Mouse (Mus musculus) heart, postnatal 36 days (tissue): ENCODE results near the gene Zfpl1. TPM values are rescaled to one million over a fixed set of nuclear protein-coding genes. Genes with fewer than 3 reads are reported as not detected.

Experiments used
- DNase-seq, 2 experiments: peaks; one replicate each; pipeline ENCODE4 v3.0.0; 2021 to 2022
- intact Hi-C: fragments of 180-260 bp; cut with DNase I; formaldehyde crosslinking; loops from one replicate; pipeline ENCODE4 v1.15.1; 2025
- microRNA-seq, 2 experiments: library from miRNA; unstranded; fragments of <30 nt; microRNA quantifications; one replicate each; pipeline ENCODE4 v1.2.0; 2021; ENCODE audit warnings: borderline number of aligned reads in 2 of 2
- total RNA-seq, 2 experiments: library from RNA; stranded (reverse); gene quantifications; 2 replicates each; pipeline ENCODE4 v1.2.3; 2021

Zfpl1 gene
- total RNA-seq, 2 experiments from 2014 or later, result 17.0 to 17.9 TPM

DNA sequence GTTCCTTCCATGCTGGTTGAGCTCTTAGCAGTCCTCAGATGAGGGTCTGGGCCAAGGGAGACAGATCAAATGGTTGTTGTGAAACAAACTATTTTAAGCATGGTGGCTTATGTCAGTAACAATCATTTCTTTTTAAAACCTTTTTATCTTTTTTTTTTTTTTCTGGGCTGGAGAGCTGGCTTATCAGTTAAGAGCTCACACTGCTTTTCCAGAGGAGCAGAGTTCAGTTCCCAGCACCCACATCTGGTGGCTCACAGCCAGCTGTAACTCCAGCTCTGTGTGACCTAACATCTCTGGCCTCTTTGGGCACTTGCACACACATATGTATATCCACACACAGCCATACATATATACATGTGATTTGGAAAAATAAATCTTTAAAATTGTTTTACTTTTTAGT, 47.1 kb downstream of the Zfpl1 start:
- DNase-seq, result no peak
- intact Hi-C loops, result no loop called here

DNA sequence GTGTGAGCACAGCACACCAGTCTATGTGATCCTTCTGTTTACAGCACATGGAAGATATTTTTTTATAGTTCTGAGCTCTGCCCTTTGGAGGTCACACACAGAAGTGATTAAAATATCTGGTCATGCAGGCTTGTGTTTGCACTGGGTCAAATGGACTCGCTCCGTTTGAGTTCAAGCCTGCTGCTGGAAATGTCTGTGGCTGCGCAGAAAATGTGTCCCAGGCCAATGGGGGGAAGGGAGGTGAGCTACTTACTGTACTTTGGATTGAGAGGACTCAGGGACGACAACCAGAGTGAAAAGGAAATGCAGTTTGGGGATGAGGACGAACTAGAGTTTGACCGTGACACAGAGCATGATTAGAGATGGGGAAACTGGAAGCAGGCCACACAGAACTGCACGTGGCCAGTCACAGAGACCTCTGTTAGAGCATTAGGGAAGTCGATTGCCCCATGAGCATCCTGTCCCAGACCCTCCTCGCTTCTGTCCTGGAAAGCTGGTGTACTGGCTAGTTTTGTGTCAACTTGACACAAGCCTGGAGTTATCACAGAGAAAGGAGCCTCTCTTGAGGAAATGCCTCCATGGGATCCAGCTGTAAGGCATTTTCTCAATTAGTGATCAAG, 48.7 kb downstream of the Zfpl1 start:
- no peak for DNase-seq
- intact Hi-C loops, result no loop called here

Small RNA genes lying within 50 kb of the gene (microRNA-seq; reads per million reads assigned to microRNA genes)
- gene Mir6988, result 0 reads per million in 2 experiments

Other genes with a start within 250 kb of the Zfpl1 start
- 10 to 100 TPM; 11.4 to 11.7 TPM for gene Frmd8, start 209.7 kb downstream of the Zfpl1 start, total RNA-seq
- gene Slc25a45, start 207.1 kb downstream of the Zfpl1 start, total RNA-seq, result 1 to 10 TPM; 3.4 to 4.2 TPM
- under 1 TPM; 0.57 to 0.64 TPM for gene Tigd3, start 190.8 kb downstream of the Zfpl1 start, total RNA-seq
- gene Dpf2, start 171.9 kb downstream of the Zfpl1 start, total RNA-seq, result 10 to 100 TPM; 75.8 to 96.2 TPM
- gene Cdc42ep2, start 160.1 kb downstream of the Zfpl1 start, total RNA-seq, result 1 to 10 TPM; 9.3 to 9.5 TPM
- gene Pola2, start 120.8 kb downstream of the Zfpl1 start, total RNA-seq, result 10 to 100 TPM; 10.6 to 10.9 TPM
- not detected for gene Slc22a20, start 98.8 kb downstream of the Zfpl1 start, total RNA-seq
- 10 to 100 TPM; 34.7 to 35.2 TPM for gene Capn1, start 69.1 kb downstream of the Zfpl1 start, total RNA-seq
- 10 to 100 TPM; 19.4 to 26.4 TPM for gene Syvn1, start 38.4 kb downstream of the Zfpl1 start, total RNA-seq
- 10 to 100 TPM; 36.2 to 39.7 TPM for gene Mrpl49, start 27.2 kb downstream of the Zfpl1 start, total RNA-seq
- 100 to 1,000 TPM; 556 to 559 TPM for gene Fau, start 27.1 kb downstream of the Zfpl1 start, total RNA-seq
- 10 to 100 TPM; 11.3 to 11.5 TPM for gene Znhit2, start 23.8 kb downstream of the Zfpl1 start, total RNA-seq
- 1 to 10 TPM; 3.0 to 3.7 TPM for gene Tm7sf2, start 16.6 kb downstream of the Zfpl1 start, total RNA-seq
- gene Vps51, start 7.7 kb downstream of the Zfpl1 start, total RNA-seq, result 10 to 100 TPM; 23.9 to 25.0 TPM
- not detected for gene Tmem262, start 4.9 kb downstream of the Zfpl1 start, total RNA-seq
- gene Gm28374, start 2.7 kb downstream of the Zfpl1 start, total RNA-seq, result not detected
- under 1 TPM; 0.19 TPM for gene Cdca5, start within 50 bp of the Zfpl1 start, total RNA-seq
- gene AC131692.1, start 9.5 kb upstream of the Zfpl1 start, total RNA-seq, result not detected
- not detected for gene Naaladl1, start 20.8 kb upstream of the Zfpl1 start, total RNA-seq
- 1 to 10 TPM; 8.5 to 8.8 TPM for gene Sac3d1, start 33.7 kb upstream of the Zfpl1 start, total RNA-seq
- gene Snx15, start 43.3 kb upstream of the Zfpl1 start, total RNA-seq, result 10 to 100 TPM; 12.8 to 13.3 TPM
- under 1 TPM; 0.69 to 0.89 TPM for gene Batf2, start 56.0 kb upstream of the Zfpl1 start, total RNA-seq
- 10 to 100 TPM; 57.7 to 67.5 TPM for gene Arl2, start 56.6 kb upstream of the Zfpl1 start, total RNA-seq
- not detected for gene Majin, start 99.4 kb upstream of the Zfpl1 start, total RNA-seq
- gene Gpha2, start 141.4 kb upstream of the Zfpl1 start, total RNA-seq, result not detected
- 10 to 100 TPM; 34.5 to 35.3 TPM for gene Ppp2r5b, start 150.9 kb upstream of the Zfpl1 start, total RNA-seq
- 10 to 100 TPM; 24.5 to 25.9 TPM for gene Atg2a, start 156.7 kb upstream of the Zfpl1 start, total RNA-seq
- 100 to 1,000 TPM; 105 to 151 TPM for gene Ehd1, start 191.8 kb upstream of the Zfpl1 start, total RNA-seq
- gene Cdc42bpg, start 221.5 kb upstream of the Zfpl1 start, total RNA-seq, result 10 to 100 TPM; 10.9 to 11.9 TPM